Mouse (Mus musculus): ENCODE measurements around the gene Clcn2.

- TF ChIP-seq GATA1 (IDR thresholded peaks at IDR 0.05; ENCODE audit: borderline replicate concordance, low read length) = no peak
- no peak for TF ChIP-seq FLI1 (IDR thresholded peaks at IDR 0.05; ENCODE audit: low read length)
These were observed 14.5 kb downstream of the Clcn2 start for GRCm38 (mm10) chr16:20703071-20703470.
